Mouse (Mus musculus) olfactory bulb, adult 2 months (tissue): ENCODE measurements around the gene Slc13a2. TPM values are rescaled to one million over a fixed set of nuclear protein-coding genes. Genes with fewer than 3 reads are reported as not detected.

Experiments used
- H3K27ac ChIP-seq: fragments of 200-500 bp; 2 replicates; pipeline ENCODE4 v1.5.1; 2012; ENCODE audit warnings: low read depth, low read length; ENCODE audit not compliant: insufficient read depth
- H3K4me1 ChIP-seq: fragments of 200-500 bp; 2 replicates; pipeline ENCODE4 v1.6.1; 2012; ENCODE audit warnings: low read length; ENCODE audit not compliant: control insufficient read depth, insufficient read depth
- H3K4me3 ChIP-seq: fragments of 200-500 bp; 2 replicates; pipeline ENCODE4 v1.5.1; 2012; ENCODE audit warnings: mild to moderate bottlenecking, low read depth, low read length, moderate library complexity; ENCODE audit not compliant: insufficient read depth
- CTCF ChIP-seq: fragments of 200-500 bp; IDR thresholded peaks from 2 replicates; pipeline ENCODE4 v1.5.1; 2012; ENCODE audit warnings: low read depth, mild to moderate bottlenecking, low read length, moderate library complexity; ENCODE audit not compliant: insufficient read depth
- POLR2A ChIP-seq: fragments of 200-500 bp; IDR thresholded peaks from 2 replicates; pipeline ENCODE4 v1.6.1; 2012; ENCODE audit warnings: mild to moderate bottlenecking, low read depth, low read length, moderate library complexity; ENCODE audit not compliant: insufficient read depth
- WGBS: fragments of 180-500 bp; shearing (Covaris S2); methylation state at CpG from one replicate; pipeline ENCODE4 v1.1.7; 2018; 5-methylcytosine and 5-hydroxymethylcytosine counted together
- polyA plus RNA-seq: library from polyadenylated mRNA; stranded (reverse); fragments of >200 nt; gene quantifications from 2 replicates; pipeline ENCODE4 v1.2.4, GENCODE M21; 2012; ENCODE audit warnings: low replicate concordance; ENCODE audit not compliant: missing spikeins, insufficient read depth, insufficient read length

Slc13a2 gene
- polyA plus RNA-seq, 1 experiment = not detected

- H3K27ac ChIP-seq = no peak overlapping the region
- WGBS = 90% methylated on average over 6 of the region's 6 CpGs
- TF ChIP-seq CTCF = no peak
- no peak for TF ChIP-seq POLR2A
Measured at GRCm38 (mm10) chr11:78354905-78355304, 67.1 kb downstream of the Slc13a2 start.

GRCm38 (mm10) chr11:78353081-78353480 lies 68.9 kb downstream of the Slc13a2 start:
- WGBS = 90% methylated on average over 1 of the region's 1 CpGs

More at GRCm38 (mm10) chr11:78354905-78355304, 67.1 kb downstream of the Slc13a2 start:
- no peak overlapping the region for H3K4me3 ChIP-seq
- no peaks in the 10 kb centered on the region for H3K4me1 ChIP-seq

GRCm38 (mm10) chr11:78349441-78350358 lies 72.3 kb downstream of the Slc13a2 start:
- TF ChIP-seq POLR2A (no peak), CTCF (no peak)
- Histone ChIP-seq H3K4me3 (no peak overlapping the region), H3K4me1 (peaks cover 13% of the 10 kb centered on the region), H3K27ac (no peak overlapping the region)
- 78% methylated on average over 4 of the region's 4 CpGs for WGBS

More at GRCm38 (mm10) chr11:78353081-78353480, 68.9 kb downstream of the Slc13a2 start:
- H3K27ac ChIP-seq = no peak overlapping the region
- TF ChIP-seq CTCF (no peak), POLR2A (no peak)
- H3K4me1 ChIP-seq = no peaks in the 10 kb centered on the region
- H3K4me3 ChIP-seq = no peak overlapping the region

DNA sequence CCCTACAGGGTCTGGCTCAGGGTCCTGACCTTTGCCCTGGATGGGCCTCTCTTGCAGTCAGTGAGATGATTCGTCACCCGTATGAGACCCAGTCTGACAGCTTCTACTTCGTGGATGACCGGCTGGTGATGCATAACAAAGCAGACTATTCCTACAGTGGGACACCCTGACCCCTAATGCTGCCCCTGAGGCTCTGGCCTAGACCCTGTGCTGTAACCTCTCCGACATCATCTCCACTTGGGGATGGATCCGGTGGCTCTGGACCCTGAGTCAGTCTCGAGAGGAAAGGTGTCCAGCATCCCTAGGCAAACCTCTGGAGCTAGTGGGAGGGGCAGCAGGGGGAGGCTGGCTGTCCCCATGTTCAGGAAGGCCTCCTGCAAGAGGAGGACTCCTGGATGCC lies 73.5 kb downstream of the Slc13a2 start:
- no peak overlapping the region for H3K4me3 ChIP-seq
- no peak for TF ChIP-seq POLR2A
- no peak for TF ChIP-seq CTCF
- H3K27ac ChIP-seq = no peak overlapping the region
- 89% methylated on average over 7 of the region's 7 CpGs for WGBS
- peaks cover 20% of the 10 kb centered on the region for H3K4me1 ChIP-seq

DNA sequence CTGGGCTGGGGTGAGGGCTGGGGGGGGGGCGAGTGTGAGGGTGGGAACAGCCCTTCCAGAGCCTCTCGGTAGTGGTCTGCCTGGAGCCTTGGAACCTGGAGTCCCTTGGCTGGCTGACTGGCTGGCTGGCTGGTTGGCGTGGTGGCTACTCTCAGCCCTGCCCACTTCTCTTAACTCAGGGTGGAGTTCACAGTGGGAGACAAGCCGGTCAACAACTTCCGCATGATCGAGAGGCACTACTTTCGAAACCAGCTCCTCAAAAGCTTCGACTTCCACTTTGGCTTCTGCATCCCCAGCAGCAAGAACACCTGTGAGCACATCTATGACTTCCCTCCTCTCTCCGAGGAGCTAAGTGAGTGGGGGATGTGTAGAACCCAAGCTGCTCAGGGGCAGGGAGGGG lies 74.1 kb downstream of the Slc13a2 start:
- Histone ChIP-seq H3K4me3 (no peak overlapping the region), H3K4me1 (peaks cover 20% of the 10 kb centered on the region), H3K27ac (no peak overlapping the region)
- WGBS = 83% methylated on average over 9 of the region's 9 CpGs
- TF ChIP-seq CTCF = no peak
- no peak for TF ChIP-seq POLR2A

Other genes starting within 250 kb of the Slc13a2 start
- not detected in 2 replicates for gene Nek8, start 245.5 kb downstream of the Slc13a2 start, polyA plus RNA-seq
- gene Tlcd1, start 245.5 kb downstream of the Slc13a2 start, polyA plus RNA-seq = not detected in 2 replicates
- gene Rpl23a, start 238.6 kb downstream of the Slc13a2 start, polyA plus RNA-seq = 1,288 TPM in 1 of 2 replicates, not detected in the other
- gene Rab34, start 233.8 kb downstream of the Slc13a2 start, polyA plus RNA-seq = not detected in 2 replicates
- gene Proca1, start 228.8 kb downstream of the Slc13a2 start, polyA plus RNA-seq = not detected in 2 replicates
- gene Sdf2, start 176.5 kb downstream of the Slc13a2 start, polyA plus RNA-seq = not detected in 2 replicates
- 62.3 TPM in 1 of 2 replicates, not detected in the other for gene Supt6, start 176.2 kb downstream of the Slc13a2 start, polyA plus RNA-seq
- gene 2610507B11Rik, start 160.5 kb downstream of the Slc13a2 start, polyA plus RNA-seq = 122 and 503 TPM in 2 replicates
- gene BC030499, start 131.4 kb downstream of the Slc13a2 start, polyA plus RNA-seq = not detected in 2 replicates
- not detected in 2 replicates for gene Spag5, start 120.7 kb downstream of the Slc13a2 start, polyA plus RNA-seq
- 410 and 562 TPM in 2 replicates for gene Aldoc, start 99.2 kb downstream of the Slc13a2 start, polyA plus RNA-seq
- not detected in 2 replicates for gene Pigs, start 93.8 kb downstream of the Slc13a2 start, polyA plus RNA-seq
- not detected in 2 replicates for gene Unc119, start 78.7 kb downstream of the Slc13a2 start, polyA plus RNA-seq
- gene Foxn1, start 35.7 kb downstream of the Slc13a2 start, polyA plus RNA-seq = not detected in 2 replicates
- gene Slc46a1, start 43.5 kb upstream of the Slc13a2 start, polyA plus RNA-seq = not detected in 2 replicates
- gene Sarm1, start 75.5 kb upstream of the Slc13a2 start, polyA plus RNA-seq = not detected in 2 replicates
- not detected in 2 replicates for gene Vtn, start 76.9 kb upstream of the Slc13a2 start, polyA plus RNA-seq
- not detected in 2 replicates for gene Sebox, start 81.2 kb upstream of the Slc13a2 start, polyA plus RNA-seq
- gene Tmem199, start 90.0 kb upstream of the Slc13a2 start, polyA plus RNA-seq = not detected in 2 replicates
- not detected in 2 replicates for gene Poldip2, start 90.0 kb upstream of the Slc13a2 start, polyA plus RNA-seq
- gene Tnfaip1, start 114.1 kb upstream of the Slc13a2 start, polyA plus RNA-seq = not detected in 2 replicates
- gene Ift20, start 114.1 kb upstream of the Slc13a2 start, polyA plus RNA-seq = not detected in 2 replicates
- not detected in 2 replicates for gene Tmem97, start 128.6 kb upstream of the Slc13a2 start, polyA plus RNA-seq